Mouse (Mus musculus) olfactory bulb, adult 2 months (tissue): ENCODE measurements around the gene Cast.

Source experiments
- CTCF ChIP-seq: fragments of 200-500 bp; IDR thresholded peaks from 2 replicates; pipeline ENCODE4 v1.5.1; 2012; ENCODE audit warnings: low read depth, mild to moderate bottlenecking, low read length, moderate library complexity; ENCODE audit not compliant: insufficient read depth
- POLR2A ChIP-seq: fragments of 200-500 bp; IDR thresholded peaks from 2 replicates; pipeline ENCODE4 v1.6.1; 2012; ENCODE audit warnings: mild to moderate bottlenecking, low read depth, low read length, moderate library complexity; ENCODE audit not compliant: insufficient read depth

- TF ChIP-seq CTCF: peak; percentile 42
- no peak for TF ChIP-seq POLR2A
Observed at GRCm38 (mm10) chr13:74854338-74855047, 45.9 kb upstream of the Cast start.
